Mouse (Mus musculus) heart, postnatal 0 days (tissue): Measurements from ENCODE around the gene 1600012H06Rik.

Experiments
- CTCF ChIP-seq: IDR thresholded peaks from 2 replicates; pipeline ENCODE4 v1.5.1; 2016; ENCODE audit warnings: antibody characterized with exemption, control low read depth, low read depth
- EP300 ChIP-seq: IDR thresholded peaks from 2 replicates; pipeline ENCODE4 v1.6.1; 2016; ENCODE audit warnings: antibody characterized with exemption, low read depth

GRCm38 (mm10) chr17:14912981-14913380, 30.0 kb upstream of the 1600012H06Rik start:
- TF ChIP-seq CTCF: no peak
- TF ChIP-seq EP300: no peak
